Mouse (Mus musculus) central nervous system, embryonic 11.5 days (tissue): ENCODE results near the gene Acss1. TPM values are rescaled to one million over a fixed set of nuclear protein-coding genes. Genes with fewer than 3 reads are reported as not detected.

Experiments used
- polyA plus RNA-seq: library from polyadenylated mRNA; depleted of rRNA; stranded (reverse); fragments of >200 nt; gene quantifications from 2 replicates; pipeline ENCODE4 v1.2.3, GENCODE M21; 2012; rRNA removed

Gene Acss1
- 19.2 and 29.4 TPM in 2 replicates for polyA plus RNA-seq

DNA sequence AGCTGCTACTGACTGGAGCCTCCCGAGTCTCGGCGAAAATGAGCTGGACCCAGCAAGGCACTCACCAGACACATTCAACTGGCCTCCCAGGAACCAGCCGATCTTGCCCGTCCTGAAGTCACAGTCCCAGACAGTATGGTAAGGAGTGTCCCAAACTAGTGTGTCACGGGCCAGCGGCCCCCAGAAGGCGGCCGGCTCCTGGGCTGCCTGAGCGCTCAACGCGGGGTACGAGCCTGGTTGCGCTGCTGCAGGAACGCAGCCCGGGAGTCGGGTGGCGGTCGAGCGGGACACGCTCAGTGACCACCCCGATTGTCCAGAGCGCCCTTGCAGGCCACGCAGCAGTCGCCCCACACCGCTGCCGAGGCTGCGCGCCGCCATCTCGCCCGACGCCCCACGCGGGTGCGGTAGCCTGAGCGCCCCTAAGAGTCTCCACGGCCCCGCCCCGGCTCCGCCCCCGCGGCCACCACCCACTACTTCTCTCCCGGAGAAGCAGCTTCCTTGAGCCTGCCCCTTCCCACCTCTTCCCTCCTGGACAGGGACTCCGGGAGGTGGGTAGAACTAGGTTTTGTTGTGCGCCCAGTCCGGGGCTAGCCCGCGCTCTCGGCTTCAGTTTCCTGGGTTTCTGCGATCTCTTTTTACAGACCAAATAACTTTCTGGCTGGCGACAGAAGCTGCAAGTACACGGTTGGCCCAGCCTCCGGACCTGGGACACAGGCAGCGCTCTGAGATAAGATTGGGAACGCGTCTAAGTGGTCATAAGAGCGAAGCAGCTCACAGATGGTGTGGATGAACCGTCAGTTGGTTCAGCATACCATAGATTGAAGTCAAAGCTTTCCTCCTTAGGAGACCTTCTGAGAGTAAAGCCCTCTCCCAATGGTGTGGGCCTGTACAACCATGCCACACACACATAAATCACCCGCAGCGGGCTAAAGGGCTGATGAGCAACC is at the start of gene Acss1:
Gene Acss1, minus strand, starts transcription at position 681 of the 947 bp plus-strand sequence.

GRCm38 (mm10) chr2:150689223-150689800 is 21.0 kb upstream of the Acss1 start, which contains the start of gene Vsx1:
TSS of gene Vsx1 (minus strand) at chr2:150689360.

GRCm38 (mm10) chr2:150608087-150608799 is 60.1 kb downstream of the Acss1 start, which contains the start of gene Apmap:
TSS of gene Apmap (minus strand) at chr2:150608567.

DNA sequence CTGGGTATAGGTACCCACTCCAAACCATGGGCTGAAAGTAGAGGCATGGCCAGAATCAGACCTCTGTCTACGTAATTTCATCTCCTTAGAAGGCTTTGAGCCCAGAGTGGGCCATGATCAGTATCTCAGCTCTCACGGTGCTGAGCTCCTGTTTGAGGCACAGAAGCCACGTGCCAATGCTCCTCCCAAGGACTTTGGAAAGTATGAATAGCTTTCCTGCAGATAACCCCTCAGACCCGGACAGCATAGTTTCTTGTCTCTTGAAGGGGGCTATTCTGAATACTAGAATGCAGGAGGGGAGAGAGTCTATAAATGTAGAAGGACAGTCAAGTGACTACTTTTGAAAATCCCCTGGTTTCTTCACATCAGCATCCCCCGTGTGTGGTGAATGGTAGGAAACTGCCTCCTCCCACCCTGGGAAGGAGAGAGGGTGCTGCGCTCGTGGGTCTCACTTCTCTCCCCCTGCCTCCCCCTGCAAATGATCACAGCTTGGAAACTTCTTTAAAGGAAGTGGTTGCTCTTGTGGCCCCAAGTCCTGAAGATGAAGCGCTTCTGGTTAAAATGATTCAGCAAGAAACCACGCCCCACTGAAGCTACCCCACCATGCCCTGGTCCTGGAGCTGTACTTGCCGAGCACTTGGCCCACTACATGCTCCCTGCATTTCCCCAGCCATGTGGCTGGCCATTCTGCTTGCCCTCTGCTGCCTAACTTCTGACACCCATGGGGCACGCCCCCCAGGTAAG is 98.3 kb downstream of the Acss1 start, which contains the start of gene Cst7:
Gene Cst7, plus strand, starts transcription at position 569 of the 744 bp plus-strand sequence.

Other genes with a start within 250 kb of the Acss1 start
- 1.5 and 2.7 TPM in 2 replicates for gene Zfp442, start 217.0 kb downstream of the Acss1 start, polyA plus RNA-seq
- gene Zfp345, start 183.4 kb downstream of the Acss1 start, polyA plus RNA-seq: 0.05 and 0.06 TPM in 2 replicates
- 0.12 and 0.30 TPM in 2 replicates for gene Cst7, start 98.1 kb downstream of the Acss1 start, polyA plus RNA-seq
- gene Apmap, start 59.9 kb downstream of the Acss1 start, polyA plus RNA-seq: 37.6 and 65.9 TPM in 2 replicates
- gene Vsx1, start 20.9 kb upstream of the Acss1 start, polyA plus RNA-seq: 0.35 and 0.64 TPM in 2 replicates
- gene Entpd6, start 80.5 kb upstream of the Acss1 start, polyA plus RNA-seq: 17.6 and 23.1 TPM in 2 replicates
- 41.2 and 46.6 TPM in 2 replicates for gene Pygb, start 118.2 kb upstream of the Acss1 start, polyA plus RNA-seq
- gene Abhd12, start 236.2 kb upstream of the Acss1 start, polyA plus RNA-seq: 26.1 and 37.0 TPM in 2 replicates
- gene Gins1, start 236.9 kb upstream of the Acss1 start, polyA plus RNA-seq: 56.4 and 64.6 TPM in 2 replicates